Mouse (Mus musculus): ENCODE results near the gene Ttll5. TPM values are rescaled to one million over a fixed set of nuclear protein-coding genes. Genes with fewer than 3 reads are reported as not detected.
A peak's percentile ranks its signal among the peaks of the same experiment; 100 is the strongest.

The Ttll5 gene
- polyA plus RNA-seq, 1 experiment from 2014 or later: 12.4 TPM

DNA sequence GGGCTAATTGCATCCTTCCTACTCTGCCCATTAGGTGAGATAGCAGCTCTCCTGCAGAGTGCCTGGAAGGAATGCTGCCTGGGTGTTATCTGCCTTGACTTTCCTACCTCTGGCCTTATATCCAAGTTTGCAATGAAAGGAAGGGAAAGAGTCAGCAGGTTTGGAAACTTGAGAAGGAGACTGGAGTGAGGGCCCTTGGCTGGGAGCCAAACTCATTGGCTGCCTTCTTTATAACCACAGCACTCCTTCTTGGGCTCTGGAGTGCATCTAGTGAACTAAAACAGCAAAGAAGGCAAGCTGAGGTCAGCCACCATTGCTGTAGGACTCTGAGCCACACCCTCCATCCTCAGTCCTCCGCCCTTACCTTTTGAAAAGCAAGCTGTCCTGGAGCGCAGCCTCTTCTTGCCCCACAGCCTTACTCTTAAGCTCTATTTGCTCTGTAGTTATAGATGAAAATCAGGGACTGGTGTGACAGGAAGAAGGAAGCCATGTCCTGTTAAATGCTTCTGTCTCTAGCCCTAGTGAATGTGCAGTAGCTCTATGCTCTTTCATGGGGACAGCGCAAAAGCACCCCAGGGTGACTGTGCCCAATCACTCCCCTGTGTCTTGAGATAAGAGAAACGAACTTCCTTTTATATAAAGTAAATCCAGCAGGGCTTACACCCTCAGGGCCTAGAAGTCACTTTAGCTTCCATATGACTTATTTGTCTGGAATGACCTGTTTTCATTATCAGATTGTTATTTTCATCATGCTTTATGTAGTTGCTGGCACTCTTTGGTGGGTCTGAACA, 198.8 kb downstream of the Ttll5 start:
- Histone ChIP-seq H3K27me3 (replicated peaks) (no peaks in the 10 kb centered on the region), H3K4me1 (peaks cover 16% of the 10 kb centered on the region), H3K4me2 (no peak overlapping the region), H3K27ac (peak overlapping the region; percentile 12; the same call in 1 of the 2 replicates), H3K9me3 (no peaks in the 10 kb centered on the region), H3K4me3 (replicated peaks) (no peak overlapping the region), H3K9ac (no peak overlapping the region), H3K36me3 (no peaks in the 10 kb centered on the region)
- ATAC-seq (ENCODE audit: insufficient read depth, low FRiP score, low read depth): 0 out of 2 replicates have a peak, but pooled peaks have one; percentile 20
- 59% methylated on average over 4 of the region's 4 CpGs for WGBS

DNA sequence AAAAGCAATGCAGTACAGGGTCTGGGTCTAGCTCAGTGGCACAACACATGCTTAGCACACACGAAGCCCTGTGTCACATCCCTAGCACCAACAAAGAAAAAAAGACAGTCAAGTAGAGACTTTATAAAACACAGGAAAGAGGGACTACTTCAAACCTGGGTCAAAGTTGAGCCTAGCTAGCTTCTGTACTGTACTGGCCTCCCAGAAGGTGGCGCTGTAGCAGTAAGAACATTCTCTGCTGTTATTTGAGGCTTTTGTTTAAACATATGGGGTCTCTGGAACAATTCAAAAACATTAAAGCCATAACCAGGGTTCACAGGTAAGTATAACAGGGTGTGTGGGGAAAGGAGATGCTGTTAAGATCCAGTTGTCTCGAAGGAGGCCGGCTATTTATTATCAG, 200.0 kb downstream of the Ttll5 start:
- ATAC-seq (ENCODE audit: insufficient read depth, low FRiP score, low read depth): no peak
- H3K4me3 ChIP-seq (replicated peaks): no peak overlapping the region
- H3K27ac ChIP-seq: no peak overlapping the region
- no peaks in the 10 kb centered on the region for H3K27me3 ChIP-seq (replicated peaks)
- WGBS: 62% methylated on average over 4 of the region's 4 CpGs
- no peaks in the 10 kb centered on the region for H3K36me3 ChIP-seq
- no peak overlapping the region for H3K4me2 ChIP-seq
- no peak overlapping the region for H3K9ac ChIP-seq
- peaks cover 16% of the 10 kb centered on the region for H3K4me1 ChIP-seq
- H3K9me3 ChIP-seq: no peaks in the 10 kb centered on the region

DNA sequence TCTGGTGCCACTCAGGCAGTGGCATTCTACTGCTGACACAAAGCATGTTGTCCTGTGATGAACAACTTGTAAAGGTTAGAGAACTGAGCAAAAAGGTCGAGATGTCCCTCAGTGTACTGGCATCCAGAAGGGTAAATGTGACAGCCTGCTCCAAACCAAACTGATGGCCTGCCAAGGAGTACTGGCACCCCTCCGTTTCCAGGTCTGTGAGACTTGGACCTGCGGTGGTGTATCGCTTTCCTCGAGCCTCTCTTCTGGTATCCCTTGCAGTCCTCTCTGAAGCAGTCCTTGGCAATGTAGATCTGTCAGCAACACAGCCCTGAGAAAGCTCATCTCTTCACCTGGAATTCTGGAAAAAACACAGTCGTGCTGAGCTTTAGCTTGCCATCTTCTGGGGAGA, 201.0 kb downstream of the Ttll5 start:
- WGBS: 80% methylated on average over 6 of the region's 6 CpGs
- Histone ChIP-seq H3K4me2 (no peak overlapping the region), H3K4me3 (replicated peaks) (no peak overlapping the region), H3K27ac (no peak overlapping the region), H3K9me3 (no peaks in the 10 kb centered on the region), H3K36me3 (no peaks in the 10 kb centered on the region), H3K4me1 (peaks cover 16% of the 10 kb centered on the region), H3K9ac (no peak overlapping the region), H3K27me3 (replicated peaks) (no peaks in the 10 kb centered on the region)
- no peak for ATAC-seq (ENCODE audit: insufficient read depth, low FRiP score, low read depth)

DNA sequence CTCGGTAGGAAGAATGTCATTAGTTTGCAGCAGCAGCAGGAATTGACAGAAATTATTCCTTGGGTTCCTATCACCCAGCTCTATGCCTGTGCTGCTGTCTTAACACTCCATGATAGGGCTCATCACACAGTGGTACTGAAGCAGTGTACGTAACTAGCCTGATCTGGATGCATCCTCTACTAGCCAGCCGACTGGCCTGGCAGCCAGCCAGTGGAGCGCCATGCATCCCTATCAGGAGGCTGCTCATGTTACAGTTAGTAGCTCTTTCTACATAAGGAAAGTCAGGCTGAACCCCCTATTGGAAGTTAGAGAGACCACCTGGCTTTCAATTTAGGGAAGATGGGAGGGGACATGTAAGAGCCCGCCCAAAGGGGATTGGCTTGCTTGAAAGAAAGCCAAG, 202.5 kb downstream of the Ttll5 start:
- H3K4me1 ChIP-seq: peaks cover 16% of the 10 kb centered on the region
- no peaks in the 10 kb centered on the region for H3K36me3 ChIP-seq
- no peak for ATAC-seq (ENCODE audit: insufficient read depth, low FRiP score, low read depth)
- no peak overlapping the region for H3K9ac ChIP-seq
- H3K4me3 ChIP-seq (replicated peaks): no peak overlapping the region
- no peak overlapping the region for H3K27ac ChIP-seq
- no peak overlapping the region for H3K4me2 ChIP-seq
- 58% methylated on average over 5 of the region's 5 CpGs for WGBS
- no peaks in the 10 kb centered on the region for H3K9me3 ChIP-seq
- H3K27me3 ChIP-seq (replicated peaks): no peaks in the 10 kb centered on the region

DNA sequence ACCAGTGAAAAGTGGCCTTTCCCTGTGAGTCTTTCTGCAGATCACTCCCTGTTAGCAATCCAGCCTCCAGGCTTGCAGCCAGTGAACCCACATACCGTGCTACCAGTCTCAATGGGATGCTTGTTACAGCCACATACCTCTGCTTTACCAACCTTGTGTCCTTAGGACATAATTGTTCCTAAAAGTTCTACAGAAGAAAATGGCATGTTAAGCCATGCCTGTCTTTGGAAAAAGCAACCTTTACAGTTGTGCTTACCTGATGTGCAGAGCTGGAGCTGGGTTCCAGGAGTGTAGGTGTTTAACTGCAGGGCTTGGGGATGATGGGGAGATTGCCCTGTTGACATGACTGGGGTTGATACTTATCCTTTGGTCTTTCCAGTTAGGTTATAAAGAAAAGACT, 203.3 kb downstream of the Ttll5 start:
- 86% methylated on average over 1 of the region's 1 CpGs for WGBS
- H3K9ac ChIP-seq: no peak overlapping the region
- H3K27me3 ChIP-seq (replicated peaks): no peaks in the 10 kb centered on the region
- H3K27ac ChIP-seq: no peak overlapping the region
- no peaks in the 10 kb centered on the region for H3K36me3 ChIP-seq
- no peak for ATAC-seq (ENCODE audit: insufficient read depth, low FRiP score, low read depth)
- peaks cover 9% of the 10 kb centered on the region for H3K4me1 ChIP-seq
- H3K9me3 ChIP-seq: no peaks in the 10 kb centered on the region
- H3K4me3 ChIP-seq (replicated peaks): no peak overlapping the region
- H3K4me2 ChIP-seq: no peak overlapping the region

DNA sequence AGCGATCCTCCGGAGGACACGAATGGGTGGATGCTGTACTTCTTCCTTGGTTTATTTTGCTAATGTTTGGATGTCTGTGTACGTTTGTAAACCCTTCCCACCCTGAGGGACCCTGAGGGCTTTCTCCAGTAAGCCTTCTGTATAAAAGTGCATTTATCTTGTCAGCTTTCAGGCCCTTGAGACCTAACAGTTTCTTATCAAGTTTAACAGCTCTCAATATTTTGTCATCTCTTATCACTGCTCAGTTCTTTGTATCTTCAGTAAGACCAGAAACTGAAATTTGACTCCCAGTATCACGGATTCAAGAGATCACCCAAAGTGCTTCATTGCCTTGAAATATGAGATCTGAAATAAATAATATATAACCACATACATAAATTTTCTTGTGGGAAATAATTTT, 206.5 kb downstream of the Ttll5 start:
- 55% methylated on average over 5 of the region's 5 CpGs for WGBS
- Histone ChIP-seq H3K27ac (no peak overlapping the region), H3K4me3 (replicated peaks) (no peak overlapping the region), H3K4me2 (no peak overlapping the region), H3K9me3 (no peaks in the 10 kb centered on the region), H3K9ac (no peak overlapping the region), H3K36me3 (no peaks in the 10 kb centered on the region), H3K4me1 (peaks cover 3% of the 10 kb centered on the region; the same call in 1 of the 2 replicates), H3K27me3 (replicated peaks) (no peaks in the 10 kb centered on the region)
- ATAC-seq (ENCODE audit: insufficient read depth, low FRiP score, low read depth): no peak

DNA sequence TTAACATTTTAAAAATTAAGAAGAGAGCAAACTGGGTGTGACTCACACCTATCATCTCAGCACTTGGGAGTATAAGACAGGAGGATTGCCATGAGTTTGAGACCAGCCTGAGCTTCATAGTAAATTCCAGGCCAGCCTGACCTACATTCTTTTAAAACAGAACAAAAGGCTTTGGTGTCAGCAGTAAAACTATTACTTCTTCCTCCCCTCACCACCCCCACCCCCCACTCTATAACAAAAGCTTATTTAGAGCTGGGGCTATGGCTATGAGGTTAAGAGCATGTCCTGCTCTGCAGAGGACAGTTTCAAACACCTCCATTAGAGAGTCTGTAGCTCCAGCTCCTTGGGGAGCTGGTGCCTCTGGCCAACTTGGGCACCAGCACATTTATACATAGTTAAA, 211.1 kb downstream of the Ttll5 start:
- no peaks in the 10 kb centered on the region for H3K27me3 ChIP-seq (replicated peaks)
- no peaks in the 10 kb centered on the region for H3K9me3 ChIP-seq
- H3K4me1 ChIP-seq: no peaks in the 10 kb centered on the region
- H3K4me3 ChIP-seq (replicated peaks): no peak overlapping the region
- no peaks in the 10 kb centered on the region for H3K36me3 ChIP-seq
- H3K27ac ChIP-seq: no peak overlapping the region
- H3K4me2 ChIP-seq: no peak overlapping the region
- no peak overlapping the region for H3K9ac ChIP-seq
- no peak for ATAC-seq (ENCODE audit: insufficient read depth, low FRiP score, low read depth)

DNA sequence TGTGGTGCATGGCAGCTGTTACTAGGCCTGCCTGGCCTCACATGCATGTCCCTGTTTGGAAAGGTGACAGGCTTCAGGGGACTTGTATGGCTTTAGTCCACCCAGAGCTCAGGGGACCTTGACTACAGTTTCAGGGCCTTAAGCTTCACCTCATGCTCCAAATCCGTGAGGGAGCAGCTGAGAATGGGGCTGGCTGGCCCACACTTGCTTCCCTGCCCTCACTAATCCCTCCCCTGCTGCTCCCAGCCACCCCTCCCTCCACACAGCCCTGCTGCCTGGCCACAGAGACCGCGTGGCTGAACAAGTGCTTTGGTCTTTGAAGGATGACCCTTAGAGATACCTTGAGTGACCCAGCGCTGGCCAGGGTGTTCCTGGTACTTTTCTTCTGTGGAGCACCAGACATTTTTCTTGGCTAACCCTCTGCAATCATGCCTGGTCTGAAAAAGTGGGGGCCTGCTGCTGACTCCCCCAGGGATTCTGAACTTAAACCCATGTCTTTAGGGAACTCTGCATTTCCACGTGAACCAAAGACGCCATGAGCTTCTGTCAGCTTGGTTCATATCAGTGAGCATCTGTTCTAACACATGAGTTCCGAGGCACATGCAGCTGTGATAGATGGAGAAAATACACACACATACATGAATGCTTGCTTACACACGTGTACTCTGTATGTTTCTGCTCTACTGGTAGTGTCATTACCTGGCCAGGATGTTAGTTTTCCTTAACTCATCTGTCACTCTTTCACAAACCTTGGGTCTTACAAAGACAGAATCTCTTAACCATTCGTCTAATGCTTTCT, 212.1 kb downstream of the Ttll5 start:
- H3K27ac ChIP-seq: no peak overlapping the region

DNA sequence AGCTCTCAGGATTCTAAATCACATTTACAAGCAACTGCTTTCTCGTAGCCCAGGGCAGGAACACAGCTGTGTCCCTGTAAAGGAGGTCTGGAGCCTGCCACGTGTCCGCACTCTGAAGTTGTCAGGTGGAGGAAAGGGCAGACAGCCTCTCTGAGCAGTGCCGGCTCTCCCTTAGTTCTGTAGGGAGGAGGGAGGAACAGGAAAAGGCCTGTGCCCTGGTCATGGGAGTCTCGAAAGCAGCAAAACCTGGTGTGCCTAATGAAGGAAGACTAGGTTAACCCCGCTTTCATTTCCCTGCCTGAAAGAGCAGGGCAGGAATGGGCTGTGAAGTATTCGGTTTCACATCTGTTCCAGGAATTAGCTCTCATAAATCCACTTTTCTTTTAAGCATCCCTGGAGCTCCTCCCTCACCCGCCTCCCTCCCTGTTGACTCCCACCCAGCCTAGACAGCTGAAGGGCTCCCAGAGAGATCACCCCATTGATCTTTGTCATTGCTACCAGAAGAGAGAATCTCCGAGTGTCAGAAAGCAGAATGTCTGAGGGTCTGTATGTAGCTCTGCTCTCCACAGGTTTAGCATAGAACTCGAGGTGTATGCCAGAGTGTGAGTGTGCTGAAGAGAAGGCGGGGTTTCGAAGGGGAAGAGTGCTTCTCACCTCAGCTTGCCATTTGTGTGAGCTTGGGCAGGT, 212.9 kb downstream of the Ttll5 start:
- no peaks in the 10 kb centered on the region for H3K4me1 ChIP-seq
- H3K36me3 ChIP-seq: no peaks in the 10 kb centered on the region
- no peaks in the 10 kb centered on the region for H3K27me3 ChIP-seq (replicated peaks)
- no peak overlapping the region for H3K4me2 ChIP-seq
- no peaks in the 10 kb centered on the region for H3K9me3 ChIP-seq
- peak overlapping the region; percentile 28; the same call in 1 of the 2 replicates for H3K27ac ChIP-seq
- no peak overlapping the region for H3K9ac ChIP-seq
- H3K4me3 ChIP-seq (replicated peaks): no peak overlapping the region
- 31% methylated on average over 12 of the region's 12 CpGs for WGBS
- peak; percentile 44; the same call in 1 of the 2 replicates for ATAC-seq (ENCODE audit: insufficient read depth, low FRiP score, low read depth)

More for the DNA sequence above, 212.1 kb downstream of the Ttll5 start:
- Histone ChIP-seq H3K9ac (no peak overlapping the region), H3K27me3 (replicated peaks) (no peaks in the 10 kb centered on the region), H3K4me2 (no peak overlapping the region), H3K4me1 (no peaks in the 10 kb centered on the region), H3K9me3 (no peaks in the 10 kb centered on the region), H3K36me3 (no peaks in the 10 kb centered on the region), H3K4me3 (replicated peaks) (no peak overlapping the region)
- ATAC-seq (ENCODE audit: insufficient read depth, low FRiP score, low read depth): no peak
- 51% methylated on average over 9 of the region's 9 CpGs for WGBS

DNA sequence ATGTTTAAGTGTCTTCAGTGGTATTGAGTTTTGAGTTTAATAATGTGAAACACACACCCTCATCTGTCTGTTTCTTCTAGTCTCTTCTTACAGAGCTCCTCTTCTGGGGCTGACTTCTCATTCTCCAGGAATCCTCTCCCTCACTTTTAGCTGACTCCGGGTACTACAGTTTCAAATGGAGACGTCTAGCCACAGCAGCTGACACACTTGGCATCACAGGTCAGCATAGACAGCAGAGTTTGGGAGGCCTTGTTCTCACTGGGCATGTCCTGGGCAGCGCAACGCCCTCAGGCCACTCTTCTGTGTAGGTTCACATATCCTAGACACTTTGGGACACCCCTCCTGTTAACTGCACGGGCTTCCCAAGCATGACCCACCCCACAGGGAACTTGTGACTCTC, 214.6 kb downstream of the Ttll5 start:
- no peak overlapping the region for H3K27ac ChIP-seq
- H3K4me1 ChIP-seq: no peaks in the 10 kb centered on the region
- ATAC-seq (ENCODE audit: insufficient read depth, low FRiP score, low read depth): no peak
- H3K9me3 ChIP-seq: no peaks in the 10 kb centered on the region
- no peaks in the 10 kb centered on the region for H3K36me3 ChIP-seq
- H3K4me3 ChIP-seq (replicated peaks): no peak overlapping the region
- WGBS: 84% methylated on average over 5 of the region's 5 CpGs
- H3K4me2 ChIP-seq: no peak overlapping the region
- no peaks in the 10 kb centered on the region for H3K27me3 ChIP-seq (replicated peaks)
- H3K9ac ChIP-seq: no peak overlapping the region

DNA sequence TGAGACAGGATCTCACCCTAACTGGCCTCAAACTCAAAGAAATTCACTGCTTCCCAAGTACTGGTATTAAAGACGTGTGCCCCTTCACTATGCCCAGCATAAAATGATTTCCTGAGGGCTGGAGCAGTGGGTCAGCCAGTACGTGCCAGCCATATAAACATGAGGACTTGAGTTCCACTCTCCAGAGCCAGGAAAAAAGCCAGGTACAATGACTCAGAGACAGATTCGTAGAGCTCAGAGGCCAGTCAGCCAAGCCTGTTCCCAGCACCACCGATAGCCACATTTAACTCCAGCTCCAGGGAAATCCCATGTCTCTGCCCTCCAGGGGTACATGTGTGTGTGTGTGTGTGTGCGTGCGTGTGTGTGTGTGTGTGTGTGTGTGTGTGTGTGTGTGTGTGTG, 215.3 kb downstream of the Ttll5 start:
- Histone ChIP-seq H3K9me3 (no peaks in the 10 kb centered on the region), H3K4me1 (no peaks in the 10 kb centered on the region), H3K4me3 (replicated peaks) (no peak overlapping the region), H3K9ac (no peak overlapping the region), H3K27ac (no peak overlapping the region), H3K27me3 (replicated peaks) (no peaks in the 10 kb centered on the region), H3K36me3 (no peaks in the 10 kb centered on the region), H3K4me2 (no peak overlapping the region)
- WGBS: 83% methylated on average over 6 of the region's 6 CpGs
- no peak for ATAC-seq (ENCODE audit: insufficient read depth, low FRiP score, low read depth)

DNA sequence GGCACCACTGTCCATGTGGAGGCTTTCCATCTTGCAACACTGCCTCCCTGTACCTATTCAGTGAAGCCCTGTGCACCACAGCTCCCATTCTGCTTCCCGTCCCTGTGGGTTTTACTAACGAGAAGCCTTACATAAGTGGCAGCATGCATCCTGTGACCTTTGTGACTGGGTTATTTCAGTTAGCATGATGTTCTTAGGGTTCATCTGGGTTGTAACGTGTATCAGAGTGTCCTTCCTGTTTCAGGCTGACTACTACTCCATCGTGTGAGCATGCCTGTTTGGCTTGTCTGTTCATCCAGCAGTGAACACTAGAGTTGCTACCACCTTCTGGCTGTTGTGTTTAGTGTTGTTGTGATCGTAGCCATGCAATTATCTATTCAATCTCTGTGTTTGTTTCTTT, 221.7 kb downstream of the Ttll5 start:
- no peak for ATAC-seq (ENCODE audit: insufficient read depth, low FRiP score, low read depth)
- H3K27me3 ChIP-seq (replicated peaks): no peaks in the 10 kb centered on the region
- H3K27ac ChIP-seq: no peak overlapping the region
- WGBS: 84% methylated on average over 5 of the region's 5 CpGs
- no peaks in the 10 kb centered on the region for H3K9me3 ChIP-seq
- no peaks in the 10 kb centered on the region for H3K36me3 ChIP-seq
- H3K9ac ChIP-seq: no peak overlapping the region
- H3K4me1 ChIP-seq: no peaks in the 10 kb centered on the region
- H3K4me3 ChIP-seq (replicated peaks): no peak overlapping the region
- no peak overlapping the region for H3K4me2 ChIP-seq
